Mouse (Mus musculus) splenic B cell, adult 2 months (primary cell): ENCODE results near the gene Ly6g6e.

Experiments used
- DNase-seq: peaks from one replicate; pipeline ENCODE4 v3.0.0-alpha.2; 2011; ENCODE audit warnings: low read depth, low spot score
- H3K27me3 ChIP-seq: 2 replicates; pipeline ENCODE4 v1.6.1; 2012; ENCODE audit warnings: mild to moderate bottlenecking, low read length, moderate library complexity, mixed read lengths; ENCODE audit not compliant: control insufficient read depth, poor library complexity, insufficient read depth, severe bottlenecking
- H3K36me3 ChIP-seq: 2 replicates; pipeline ENCODE4 v1.6.1; 2012; ENCODE audit warnings: mild to moderate bottlenecking, low read length, moderate library complexity, mixed read lengths; ENCODE audit not compliant: control insufficient read depth, poor library complexity, insufficient read depth, severe bottlenecking

Ly6g6e gene

DNA sequence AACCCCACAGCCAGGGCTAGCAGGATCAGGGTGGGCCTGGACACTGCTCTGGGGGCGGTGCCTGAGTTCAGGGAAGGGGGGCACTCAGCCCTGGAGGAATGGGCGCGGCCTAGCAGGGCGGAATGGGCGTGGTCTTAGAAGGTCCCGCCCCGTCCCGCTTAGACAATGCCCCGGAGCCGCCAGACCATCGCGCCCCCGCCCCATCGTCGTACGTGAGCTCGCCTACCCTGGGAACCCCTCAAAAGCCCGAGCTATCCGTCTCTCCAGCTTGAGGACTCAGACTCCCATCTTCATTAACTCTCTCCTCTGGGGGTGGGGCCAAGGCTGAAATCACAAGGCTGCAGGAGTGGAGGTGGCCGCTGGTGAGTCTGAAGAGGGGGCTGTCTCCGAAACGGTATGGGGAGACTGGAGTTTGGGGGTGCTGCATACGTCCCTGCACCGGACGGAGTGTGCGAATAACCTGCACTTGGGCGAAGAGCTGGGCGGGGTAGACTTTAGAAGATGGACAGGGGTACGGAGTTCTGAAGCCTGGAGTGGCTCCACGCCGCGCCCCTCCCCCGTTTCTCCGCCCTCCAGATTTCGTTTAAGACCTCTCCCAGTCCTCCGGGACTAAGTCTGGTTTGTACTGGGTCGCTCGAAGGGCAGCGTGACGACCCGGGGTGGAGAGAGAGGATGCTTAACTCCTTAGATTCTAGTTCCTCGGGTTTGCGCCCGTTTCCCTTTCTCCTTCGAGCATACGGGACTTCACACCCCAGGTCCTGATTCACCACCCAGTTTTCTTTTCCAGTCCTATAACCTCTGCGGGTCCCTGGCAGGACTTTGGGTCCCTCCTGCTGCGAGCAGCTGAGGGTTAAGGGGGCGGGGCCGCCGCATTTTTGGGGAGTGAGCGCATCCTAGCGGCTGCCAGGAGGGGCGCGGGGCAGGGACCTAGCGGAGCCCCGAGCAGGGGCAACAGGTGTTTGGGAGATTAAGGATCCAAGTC is 17.5 kb upstream of the Ly6g6e start, which contains the start of gene Ddah2:
TSS of gene Ddah2 (plus strand) at position 125 of the 982 bp plus-strand sequence.
- no peaks in the 10 kb centered on the region for H3K27me3 ChIP-seq
- DNase-seq = peak; percentile 86
- peaks cover 11% of the 10 kb centered on the region for H3K36me3 ChIP-seq

DNA sequence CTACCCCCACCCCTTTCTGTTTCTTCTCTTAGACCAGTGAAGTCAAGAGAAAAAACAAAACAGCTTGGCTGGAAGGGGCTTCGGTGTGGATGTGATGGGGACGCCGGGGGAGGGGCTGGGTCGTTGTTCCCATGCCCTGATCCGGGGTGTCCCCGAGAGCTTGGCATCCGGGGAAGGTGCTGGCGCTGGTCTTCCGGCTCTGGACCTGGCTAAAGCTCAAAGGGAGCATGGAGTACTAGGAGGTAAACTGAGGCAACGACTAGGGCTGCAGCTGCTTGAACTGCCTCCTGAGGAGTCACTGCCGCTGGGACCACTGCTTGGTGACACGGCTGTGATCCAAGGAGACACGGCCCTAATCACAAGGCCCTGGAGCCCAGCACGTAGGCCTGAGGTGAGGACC is 16.6 kb upstream of the Ly6g6e start:
- peaks cover 8% of the 10 kb centered on the region for H3K36me3 ChIP-seq
- DNase-seq = no peak
- H3K27me3 ChIP-seq = no peaks in the 10 kb centered on the region

DNA sequence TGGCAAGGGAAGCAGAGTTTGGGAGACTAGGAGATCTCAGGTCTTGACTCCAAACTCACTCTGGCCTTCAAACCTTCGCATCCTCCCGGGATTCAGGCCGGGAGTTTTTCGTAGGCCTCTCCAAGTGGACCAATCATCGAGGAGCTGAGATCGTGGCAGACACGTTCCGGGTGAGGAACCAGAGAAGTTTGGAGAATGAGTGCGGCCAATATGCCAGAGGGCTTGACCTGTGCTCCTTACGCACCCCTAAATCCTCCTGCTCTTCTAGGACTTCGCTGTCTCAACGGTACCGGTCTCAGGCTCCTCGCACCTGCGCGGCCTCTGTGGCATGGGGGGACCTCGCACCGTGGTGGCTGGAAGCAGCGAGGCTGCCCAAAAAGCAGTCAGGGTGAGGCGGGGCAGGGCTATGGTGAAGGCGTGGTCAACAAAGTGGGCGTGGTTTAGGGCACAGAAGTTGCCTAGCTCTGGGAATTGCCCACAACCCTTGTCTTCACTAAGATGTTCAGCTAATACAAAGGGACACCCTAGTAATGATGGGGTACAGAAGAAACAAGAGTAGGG is 15.9 kb upstream of the Ly6g6e start:
- H3K36me3 ChIP-seq = peaks cover 5% of the 10 kb centered on the region
- no peaks in the 10 kb centered on the region for H3K27me3 ChIP-seq
- no peak for DNase-seq

DNA sequence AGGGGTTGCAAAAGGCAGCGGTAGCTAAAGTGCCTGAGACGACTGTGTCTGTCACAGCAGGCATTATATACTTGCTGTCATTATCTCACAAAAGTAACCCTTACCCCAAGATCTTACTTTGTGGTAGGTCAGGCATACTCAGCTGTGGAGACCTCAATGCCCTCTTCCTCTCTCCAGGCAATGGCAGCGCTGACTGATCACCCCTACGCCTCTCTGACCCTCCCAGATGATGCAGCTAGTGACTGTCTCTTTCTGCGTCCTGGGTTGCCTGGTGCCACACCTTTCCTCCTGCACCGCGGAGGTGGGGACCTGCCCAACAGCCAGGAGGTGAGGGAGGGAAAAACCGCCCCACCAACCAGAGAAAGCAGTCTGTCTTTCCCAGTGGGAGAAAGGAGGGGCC is 15.4 kb upstream of the Ly6g6e start:
- DNase-seq = no peak
- Histone ChIP-seq H3K27me3 (no peaks in the 10 kb centered on the region), H3K36me3 (peaks cover 5% of the 10 kb centered on the region)

DNA sequence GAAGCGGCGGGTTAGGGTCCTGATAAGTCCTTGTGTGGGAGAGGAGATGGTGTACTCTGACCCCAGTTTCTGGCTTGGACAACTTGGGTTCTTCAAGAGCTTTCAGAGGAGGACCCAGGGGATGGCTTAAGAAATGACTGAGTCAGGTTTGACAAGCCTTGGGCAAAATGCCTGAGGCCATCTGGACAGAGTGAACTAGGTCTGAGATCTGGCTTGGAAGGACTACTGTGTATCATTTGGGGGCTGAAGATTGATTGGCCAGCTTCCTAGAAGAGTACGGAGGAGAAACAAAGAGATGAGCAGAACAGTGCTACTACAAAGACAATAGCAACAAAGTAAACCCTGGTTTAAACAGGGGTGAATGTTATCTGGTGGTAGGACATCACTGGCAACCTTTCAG is 13.2 kb upstream of the Ly6g6e start:
- Histone ChIP-seq H3K36me3 (no peaks in the 10 kb centered on the region; the same call in 1 of the 2 replicates), H3K27me3 (no peaks in the 10 kb centered on the region)
- DNase-seq = no peak

DNA sequence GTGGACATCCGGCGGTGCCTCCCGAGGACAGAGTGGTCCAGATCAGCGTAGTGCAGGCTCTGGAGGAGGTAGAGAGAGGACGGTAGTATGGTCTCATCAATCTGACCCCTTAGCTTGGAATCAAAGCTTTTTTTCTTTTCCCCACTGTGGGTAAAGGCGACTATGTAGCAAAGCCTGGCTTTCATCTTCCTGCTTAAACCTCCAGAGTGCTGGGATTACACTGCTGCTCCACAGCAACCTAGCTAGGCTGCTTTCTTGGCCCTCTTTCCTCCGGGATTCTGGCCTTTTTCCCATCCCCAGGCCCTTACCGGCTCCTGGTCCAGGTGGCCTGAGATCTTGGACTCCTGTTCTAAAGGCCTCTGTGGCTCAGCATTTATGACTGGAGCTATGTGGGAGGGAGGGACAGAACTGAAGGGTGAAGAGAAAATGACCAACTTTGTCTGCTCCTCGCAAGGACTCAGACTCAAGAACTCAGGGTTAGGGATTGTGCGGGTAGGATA is 12.3 kb upstream of the Ly6g6e start:
- no peaks in the 10 kb centered on the region for H3K27me3 ChIP-seq
- H3K36me3 ChIP-seq = no peaks in the 10 kb centered on the region
- DNase-seq = no peak

DNA sequence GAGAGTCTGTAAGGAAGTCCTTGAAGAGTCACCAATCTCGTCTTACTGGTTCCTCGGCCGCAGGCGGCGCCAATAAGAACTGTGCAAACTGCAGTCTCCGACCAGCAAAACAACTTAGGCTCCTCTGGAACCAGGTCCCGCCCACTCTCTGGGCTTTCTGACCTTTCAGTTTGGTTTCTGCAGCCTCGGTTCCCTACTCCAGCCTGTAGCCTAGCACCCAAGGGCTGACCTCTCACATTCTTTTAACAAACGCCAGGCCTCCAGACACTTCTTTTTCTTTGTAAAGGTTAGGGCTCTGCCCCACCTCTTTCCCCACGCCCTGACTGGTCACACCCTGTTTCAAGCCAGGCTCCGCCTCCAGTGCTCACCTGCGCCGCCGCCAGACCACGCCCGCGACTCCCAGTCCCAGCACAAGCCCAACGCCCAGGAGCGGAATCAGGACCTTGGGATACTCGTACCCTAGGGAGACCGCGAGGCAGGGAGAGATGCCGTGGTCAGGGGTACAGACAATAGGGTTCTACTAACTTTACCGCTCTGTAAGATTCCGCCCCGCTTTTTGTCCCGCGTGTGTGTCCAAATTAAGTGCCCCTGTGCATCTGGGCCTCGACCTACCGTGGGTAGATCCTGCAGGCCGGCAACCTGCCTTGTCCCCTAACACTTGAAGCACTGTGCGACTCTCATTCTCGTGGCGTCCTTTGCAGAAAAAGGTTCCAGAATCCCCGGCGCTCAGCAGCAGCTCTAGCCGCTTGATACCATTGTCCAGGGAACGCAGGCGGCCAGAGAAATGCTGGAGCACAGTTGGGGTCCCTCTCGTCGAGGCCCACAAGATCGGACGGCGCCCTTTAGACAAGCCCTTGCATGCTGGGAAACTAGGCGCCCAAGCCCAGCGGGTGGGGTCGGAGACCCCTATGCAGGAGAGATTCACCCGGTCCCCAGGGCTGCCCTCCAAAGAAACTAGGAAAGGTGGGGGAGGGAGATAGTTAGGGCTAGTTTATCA is 11.5 kb upstream of the Ly6g6e start, which contains the start of gene Ly6g6c:
TSS of gene Ly6g6c (plus strand) at position 438 of the 997 bp plus-strand sequence.
- Histone ChIP-seq H3K27me3 (no peaks in the 10 kb centered on the region), H3K36me3 (no peaks in the 10 kb centered on the region)
- DNase-seq = peak; percentile 44

DNA sequence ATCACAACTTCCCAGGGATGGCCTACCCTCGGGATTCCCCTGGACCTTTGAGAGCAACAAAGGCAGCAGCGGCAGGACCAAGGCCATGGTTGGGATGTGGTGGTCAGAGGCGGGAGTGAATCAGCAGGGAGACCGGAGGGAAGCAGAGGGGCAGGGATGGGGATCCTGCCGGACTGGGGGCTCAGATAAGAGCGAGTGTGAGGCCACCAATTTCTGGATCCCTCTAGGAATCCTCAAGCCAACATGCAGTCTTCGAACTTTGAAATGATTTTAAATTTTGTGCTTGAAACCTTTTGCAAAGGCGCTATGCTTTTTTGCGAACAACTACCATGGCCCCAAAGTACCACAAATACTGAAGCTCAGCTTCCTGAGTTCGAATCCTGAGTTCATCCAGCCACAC is 10.6 kb upstream of the Ly6g6e start, which contains the start of gene Mpig6b:
TSS of gene Mpig6b (minus strand) at position 101 of the 400 bp plus-strand sequence.
- Histone ChIP-seq H3K27me3 (no peaks in the 10 kb centered on the region), H3K36me3 (no peaks in the 10 kb centered on the region)
- DNase-seq = no peak

DNA sequence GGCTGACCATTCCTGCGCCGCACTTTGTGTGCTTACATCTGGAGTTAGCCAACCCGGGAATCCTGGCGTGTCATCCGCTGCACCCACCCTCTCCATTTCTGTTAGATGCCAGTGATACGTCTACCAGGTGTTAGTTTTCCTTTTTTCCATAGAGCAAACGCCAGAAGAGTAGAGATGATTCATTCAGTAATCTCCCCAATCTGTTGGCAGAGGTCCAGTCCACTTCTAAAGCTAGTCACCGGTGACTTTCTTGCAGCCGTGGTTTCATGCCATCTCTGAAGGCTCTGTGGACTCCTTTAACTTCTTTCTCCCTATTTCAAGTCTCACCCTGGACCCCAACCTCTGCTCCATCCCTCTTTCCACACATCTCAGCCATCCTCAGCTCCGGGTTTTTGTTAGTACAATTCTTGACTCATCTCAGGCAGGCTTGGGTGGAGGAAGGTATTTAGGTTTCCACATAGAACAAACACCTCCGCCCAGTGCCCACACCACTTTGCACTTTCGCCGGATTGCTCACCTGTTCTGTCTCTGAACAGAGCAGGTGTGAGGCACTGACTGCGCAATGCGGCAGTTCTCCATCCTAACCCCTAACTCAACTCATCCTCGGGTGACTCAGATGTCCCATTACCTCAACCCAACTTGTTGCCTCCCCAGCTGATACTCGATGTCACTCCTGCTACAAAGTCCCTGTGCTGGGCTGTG is 8.3 kb upstream of the Ly6g6e start:
- DNase-seq = no peak
- Histone ChIP-seq H3K36me3 (no peaks in the 10 kb centered on the region), H3K27me3 (no peaks in the 10 kb centered on the region)

DNA sequence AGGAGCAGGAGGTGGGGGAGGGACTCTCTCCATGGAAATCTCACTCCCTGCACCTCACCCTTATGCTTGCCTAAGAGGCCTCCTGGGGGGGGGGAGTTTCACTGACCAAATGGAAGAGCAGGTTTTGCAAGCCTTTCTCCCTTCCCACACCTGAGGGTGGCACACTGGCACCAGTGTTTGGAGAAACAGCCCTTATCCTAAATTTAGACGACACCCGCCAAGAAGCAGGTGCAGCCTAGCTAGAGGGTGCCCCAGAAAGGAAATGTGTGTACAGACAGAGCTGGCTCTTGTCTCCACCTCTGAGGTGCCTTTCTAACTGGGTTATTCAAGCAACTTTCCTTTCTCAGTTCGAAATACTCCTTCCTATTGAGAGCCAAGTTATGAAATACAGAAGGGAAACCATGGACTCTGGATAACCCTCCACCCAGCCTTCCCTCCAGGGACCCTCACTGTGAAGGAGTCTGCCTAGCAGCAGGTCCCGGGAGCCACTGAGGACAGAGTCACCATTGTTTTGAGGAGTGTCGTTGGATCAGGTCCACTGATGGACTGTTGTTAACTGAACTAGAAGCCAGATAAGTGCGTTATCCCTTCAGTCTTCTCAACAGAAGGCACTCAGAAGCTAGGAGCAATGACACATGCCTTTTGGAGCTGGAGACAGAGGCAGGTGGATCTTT is 6.0 kb upstream of the Ly6g6e start:
- no peaks in the 10 kb centered on the region for H3K27me3 ChIP-seq
- no peaks in the 10 kb centered on the region for H3K36me3 ChIP-seq
- no peak for DNase-seq

DNA sequence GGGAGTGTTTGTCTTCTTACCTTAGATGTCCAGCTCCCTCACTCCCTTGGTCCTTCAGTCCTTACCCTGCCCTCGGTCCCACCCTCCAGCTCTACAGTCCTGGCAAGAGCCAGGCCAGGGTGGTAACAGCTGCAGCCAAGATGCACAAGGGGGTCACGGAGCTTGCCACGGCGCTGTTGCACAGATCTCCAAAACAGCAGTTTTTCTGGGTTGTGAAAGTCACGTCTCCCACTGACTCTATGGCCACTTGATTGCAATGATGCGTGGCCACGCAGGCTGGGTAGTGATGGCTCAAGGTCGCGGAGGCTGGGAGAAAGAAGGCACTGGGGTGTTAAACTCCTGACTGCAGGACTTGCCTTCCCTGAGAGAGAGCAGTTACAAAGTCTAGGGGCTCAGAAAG is 5.2 kb upstream of the Ly6g6e start:
- Histone ChIP-seq H3K36me3 (no peaks in the 10 kb centered on the region), H3K27me3 (no peaks in the 10 kb centered on the region)
- no peak for DNase-seq

DNA sequence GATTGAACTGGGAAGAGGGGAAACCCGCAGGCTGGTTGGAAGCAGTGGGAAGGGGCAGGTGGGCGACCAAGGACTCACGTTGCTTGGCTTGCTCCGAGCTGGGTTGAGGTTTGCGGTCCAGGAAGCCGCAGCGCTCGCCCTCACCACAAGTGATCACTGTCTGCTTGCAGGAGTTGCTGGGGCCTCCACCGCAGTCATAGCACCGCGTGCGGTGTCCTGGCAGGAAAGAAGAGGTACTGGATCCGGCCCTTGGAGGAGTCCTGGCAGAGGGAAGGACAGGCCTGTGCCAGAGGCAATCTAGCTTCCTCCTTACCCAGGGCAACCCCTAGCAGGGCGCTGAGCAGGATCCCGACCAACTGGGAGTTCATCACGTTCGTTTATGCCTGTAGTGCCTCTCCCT is 2.6 kb upstream of the Ly6g6e start:
- H3K27me3 ChIP-seq = no peaks in the 10 kb centered on the region; the same call in 1 of the 2 replicates
- no peaks in the 10 kb centered on the region for H3K36me3 ChIP-seq
- DNase-seq = no peak

DNA sequence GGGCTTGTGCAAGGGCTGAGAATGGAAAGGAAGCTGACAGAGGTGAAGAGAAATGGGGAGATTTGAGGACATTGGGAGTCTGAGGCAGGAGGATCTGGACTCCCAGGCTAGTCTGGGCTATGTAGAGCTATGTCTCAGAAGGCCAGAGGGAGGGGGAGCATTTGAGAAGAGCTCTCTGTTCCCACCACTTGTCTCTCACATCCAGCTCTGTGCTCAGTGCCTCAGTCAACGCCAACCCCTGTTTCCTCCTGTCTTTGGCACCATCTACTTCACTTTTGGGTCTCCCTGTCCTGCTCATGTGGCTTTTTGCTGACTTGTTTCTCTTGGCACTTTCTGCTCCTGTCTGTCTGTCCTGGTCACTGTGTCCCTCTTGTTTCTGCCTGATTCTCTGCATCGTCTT is 583 bp downstream of the Ly6g6e start:
- no peaks in the 10 kb centered on the region; the same call in 1 of the 2 replicates for H3K27me3 ChIP-seq
- H3K36me3 ChIP-seq = no peaks in the 10 kb centered on the region
- DNase-seq = no peak
